ENCODE assay signal across 25 mouse cellular contexts in genomic region chr11:12535063-12535462, GRCm38 (mm10).
A peak's percentile ranks its signal among the peaks of the same experiment; 100 is the strongest.
DNase-seq lines count a peak whose midpoint lies in the region; ATAC-seq lines count a peak whose summit lies in the region.
"Had no signal": no experiment of that assay in that cellular context is flagged by ENCODE, and none has a peak within 500 bp of the region (broad histone marks: within the 10 kb centered on the region; RNA-seq: fewer than 3 reads in every experiment).

No protein-coding gene starts in this region.

- ATAC-seq in embryonic facial prominence, embryonic 11.5 days (replicated peaks; ENCODE audit: insufficient number of reproducible peaks, low FRiP score, low TSS enrichment, low read depth) = no peak
- ATAC-seq in neural tube, embryonic 15.5 days (ENCODE audit: low FRiP score) = no peak
- ATAC-seq in kidney, embryonic 16.5 days (ENCODE audit: low FRiP score, low TSS enrichment) = 0 out of 2 replicates have a peak, but pooled peaks have one; percentile 32
- ATAC-seq: CD4-positive, CD25-positive, alpha-beta regulatory T cell, adult 4 months; intestine, embryonic 16.5 days; lung, postnatal 0 days had no signal

- DNase-seq in embryonic facial prominence, embryonic 11.5 days (ENCODE audit: low spot score) = peak; percentile 28
- DNase-seq in embryonic facial prominence, embryonic 10.5 days (ENCODE audit: low spot score) = no peak
- peak; percentile 44 for DNase-seq in neural tube, embryonic 10.5 days (ENCODE audit: extremely low spot score, low spot score)
- DNase-seq in spleen, postnatal 14 days (ENCODE audit: low spot score in 2 of 2) = no peak
- no peak for DNase-seq in right cerebral cortex, adult 18-20 months
- no peak for DNase-seq in thymus, postnatal 14 days
- DNase-seq: adrenal gland, postnatal 25 days; cerebellum, adult 11 months; cerebellum, postnatal 10 days; gastrocnemius, adult 2 months; heart, postnatal 10 days; right cerebral cortex, postnatal 25 days; thymus, adult 18-20 months had no signal

- H3K4me1 ChIP-seq in embryonic facial prominence, embryonic 11.5 days (ENCODE audit: control insufficient read depth, insufficient read depth, low read length) = no peaks in the 10 kb centered on the region
- H3K4me1 ChIP-seq in embryonic facial prominence, embryonic 10.5 days = peaks cover 15% of the 10 kb centered on the region
- H3K4me1 ChIP-seq in neural tube, embryonic 15.5 days = peaks cover 5% of the 10 kb centered on the region
- peaks cover 8% of the 10 kb centered on the region; the same call in 1 of the 2 replicates for H3K4me1 ChIP-seq in kidney, embryonic 16.5 days (ENCODE audit: insufficient read depth, low read length)
- H3K4me1 ChIP-seq: stomach, embryonic 15.5 days had no signal

- H3K4me3 ChIP-seq in embryonic facial prominence, embryonic 11.5 days (ENCODE audit: low read depth, low read length) = no peak overlapping the region
- no peak overlapping the region for H3K4me3 ChIP-seq in embryonic facial prominence, embryonic 10.5 days
- no peak overlapping the region for H3K4me3 ChIP-seq in neural tube, embryonic 15.5 days (replicated peaks)
- no peak overlapping the region for H3K4me3 ChIP-seq in kidney, embryonic 16.5 days (ENCODE audit: low read length)
- H3K4me3 ChIP-seq: embryonic facial prominence, embryonic 13.5 days; gastrocnemius, adult 2 months; hindbrain, embryonic 15.5 days; limb, embryonic 15.5 days; midbrain, embryonic 12.5 days; neural tube, embryonic 13.5 days; stomach, embryonic 15.5 days had no signal

- no peaks in the 10 kb centered on the region for H3K9me3 ChIP-seq in embryonic facial prominence, embryonic 11.5 days (replicated peaks; ENCODE audit: control insufficient read depth, low read length)
- H3K9me3 ChIP-seq in embryonic facial prominence, embryonic 10.5 days = no peaks in the 10 kb centered on the region
- no peaks in the 10 kb centered on the region for H3K9me3 ChIP-seq in neural tube, embryonic 15.5 days (replicated peaks)
- H3K9me3 ChIP-seq in kidney, embryonic 16.5 days (ENCODE audit: low read length) = no peaks in the 10 kb centered on the region
- H3K9me3 ChIP-seq: embryonic facial prominence, embryonic 13.5 days; hindbrain, embryonic 15.5 days; limb, embryonic 15.5 days; midbrain, embryonic 12.5 days; neural tube, embryonic 13.5 days; stomach, embryonic 15.5 days had no signal

- no peak overlapping the region for H3K4me2 ChIP-seq in embryonic facial prominence, embryonic 11.5 days (ENCODE audit: low read depth, low read length)
- H3K4me2 ChIP-seq in neural tube, embryonic 15.5 days = no peak overlapping the region
- no peak overlapping the region for H3K4me2 ChIP-seq in kidney, embryonic 16.5 days (replicated peaks; ENCODE audit: low read depth, low read length)
- H3K4me2 ChIP-seq: embryonic facial prominence, embryonic 13.5 days; heart, embryonic 11.5 days; hindbrain, embryonic 15.5 days; limb, embryonic 15.5 days; midbrain, embryonic 12.5 days; neural tube, embryonic 13.5 days; stomach, embryonic 15.5 days had no signal

- H3K27me3 ChIP-seq in embryonic facial prominence, embryonic 11.5 days (ENCODE audit: control insufficient read depth, insufficient read depth, low read length) = no peaks in the 10 kb centered on the region
- peaks cover 4% of the 10 kb centered on the region; the same call in 1 of the 2 replicates for H3K27me3 ChIP-seq in embryonic facial prominence, embryonic 10.5 days (replicated peaks; ENCODE audit: low read depth, poor library complexity, severe bottlenecking)
- H3K27me3 ChIP-seq in neural tube, embryonic 15.5 days (replicated peaks) = no peaks in the 10 kb centered on the region
- no peaks in the 10 kb centered on the region for H3K27me3 ChIP-seq in kidney, embryonic 16.5 days (ENCODE audit: insufficient read depth, low read length)
- H3K27me3 ChIP-seq: hindbrain, embryonic 15.5 days; limb, embryonic 15.5 days; midbrain, embryonic 12.5 days; neural tube, embryonic 13.5 days; stomach, embryonic 15.5 days had no signal

- H3K36me3 ChIP-seq in embryonic facial prominence, embryonic 11.5 days (replicated peaks; ENCODE audit: control insufficient read depth, insufficient read depth, low read depth, low read length) = no peaks in the 10 kb centered on the region
- no peaks in the 10 kb centered on the region for H3K36me3 ChIP-seq in embryonic facial prominence, embryonic 10.5 days (replicated peaks)
- no peaks in the 10 kb centered on the region for H3K36me3 ChIP-seq in neural tube, embryonic 15.5 days
- H3K36me3 ChIP-seq in kidney, embryonic 16.5 days (ENCODE audit: insufficient read depth, low read length) = no peaks in the 10 kb centered on the region
- H3K36me3 ChIP-seq: embryonic facial prominence, embryonic 13.5 days; hindbrain, embryonic 15.5 days; limb, embryonic 15.5 days; midbrain, embryonic 12.5 days; neural tube, embryonic 13.5 days; stomach, embryonic 15.5 days had no signal

- 22% methylated on average over 2 of the region's 2 CpGs for WGBS in embryonic facial prominence, embryonic 11.5 days
- WGBS in embryonic facial prominence, embryonic 10.5 days = 21% methylated on average over 2 of the region's 2 CpGs
- 8% methylated on average over 2 of the region's 2 CpGs for WGBS in neural tube, embryonic 15.5 days
- 10% methylated on average over 2 of the region's 2 CpGs for WGBS in kidney, embryonic 16.5 days

- no peak overlapping the region for H3K27ac ChIP-seq in embryonic facial prominence, embryonic 11.5 days (replicated peaks; ENCODE audit: low read depth, low read length)
- H3K27ac ChIP-seq in embryonic facial prominence, embryonic 10.5 days (replicated peaks) = no peak overlapping the region
- H3K27ac ChIP-seq in neural tube, embryonic 15.5 days (replicated peaks) = no peak overlapping the region
- H3K27ac ChIP-seq in kidney, embryonic 16.5 days (ENCODE audit: low read length) = no peak overlapping the region
- H3K27ac ChIP-seq: embryonic facial prominence, embryonic 13.5 days; gastrocnemius, adult 2 months; hindbrain, embryonic 15.5 days; limb, embryonic 15.5 days; midbrain, embryonic 12.5 days; neural tube, embryonic 13.5 days; stomach, embryonic 15.5 days had no signal

- no peak overlapping the region for H3K9ac ChIP-seq in embryonic facial prominence, embryonic 11.5 days (replicated peaks; ENCODE audit: low read length)
- no peak overlapping the region for H3K9ac ChIP-seq in neural tube, embryonic 15.5 days (replicated peaks)
- no peak overlapping the region for H3K9ac ChIP-seq in kidney, embryonic 16.5 days (replicated peaks; ENCODE audit: low read length)
- H3K9ac ChIP-seq: embryonic facial prominence, embryonic 13.5 days; hindbrain, embryonic 15.5 days; limb, embryonic 15.5 days; midbrain, embryonic 12.5 days; neural tube, embryonic 13.5 days; stomach, embryonic 15.5 days had no signal

Comparison
In these comparisons a context has a peak if more than half of its experiments do, and no peak if none do; other contexts are left out.
1. DNase-seq: peak in embryonic facial prominence, embryonic 11.5 days (single experiment) and neural tube, embryonic 10.5 days (single experiment); none in embryonic facial prominence, embryonic 10.5 days (single experiment), spleen, postnatal 14 days (0 of 2), right cerebral cortex, adult 18-20 months (single experiment) and thymus, postnatal 14 days (single experiment).